Mouse (Mus musculus) bone marrow macrophage, adult 2 months (primary cell): ENCODE results near the gene Afap1l2.

Experiments
- CTCF ChIP-seq: IDR thresholded peaks from 2 replicates; pipeline ENCODE4 v1.5.1; 2012; ENCODE audit warnings: low read depth, mild to moderate bottlenecking, low read length, moderate library complexity
- POLR2A ChIP-seq: IDR thresholded peaks from 2 replicates; pipeline ENCODE4 v1.6.1; 2012; ENCODE audit warnings: mild to moderate bottlenecking, low read depth, low read length, borderline replicate concordance

- TF ChIP-seq POLR2A (no peak), CTCF (no peak)
These were observed 41.6 kb upstream of the Afap1l2 start for GRCm38 (mm10) chr19:57049592-57050090.
